In the genomic region with DNA sequence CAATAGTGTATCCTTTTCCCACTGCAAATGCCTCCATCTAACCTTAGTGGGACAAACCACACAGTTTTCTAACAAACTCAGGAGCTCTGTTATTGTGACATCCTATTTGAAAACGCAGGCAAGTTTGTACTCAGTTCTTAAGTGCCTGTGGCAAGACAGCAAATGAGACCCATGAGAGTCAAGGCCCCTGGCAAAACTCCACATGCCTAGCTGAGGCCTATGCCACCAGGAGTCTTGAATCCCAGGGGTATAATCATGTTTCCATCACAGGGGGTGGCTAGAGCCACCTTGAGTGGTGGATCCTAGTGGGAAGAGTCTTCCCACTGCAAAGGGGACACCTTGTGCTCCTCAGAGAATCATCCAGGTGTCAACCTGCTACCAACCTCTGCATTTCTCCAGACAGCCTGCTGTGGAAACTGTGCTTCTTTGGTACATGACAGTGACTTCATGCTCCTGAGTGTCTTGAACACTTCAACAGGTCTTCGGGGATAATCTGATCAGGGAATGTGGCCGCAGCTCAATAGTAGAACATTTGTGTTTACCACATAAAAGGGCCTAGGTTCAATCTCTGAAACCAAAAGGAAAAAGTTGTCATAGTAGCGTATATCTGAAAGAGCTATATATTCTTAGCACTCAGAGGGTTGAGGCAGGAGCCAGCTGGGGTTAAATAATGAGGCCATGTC, we compare ENCODE assay signal across 31 mouse cellular contexts. TPM values are rescaled to one million over a fixed set of nuclear protein-coding genes. Genes with fewer than 3 reads are reported as not detected.
A peak's percentile ranks its signal among the peaks of the same experiment; 100 is the strongest.
DNase-seq lines count a peak whose midpoint lies in the region; ATAC-seq lines count a peak whose summit lies in the region.
"Had no signal": no experiment of that assay in that cellular context is flagged by ENCODE, and none has a peak within 500 bp of the region (broad histone marks: within the 10 kb centered on the region; RNA-seq: fewer than 3 reads in every experiment).

No protein-coding gene starts in this region.

- no peaks in the 10 kb centered on the region for H3K4me1 ChIP-seq in midbrain, embryonic 11.5 days (ENCODE audit: control insufficient read depth, insufficient read depth, low read length)
- H3K4me1 ChIP-seq in midbrain, embryonic 13.5 days (replicated peaks), result no peaks in the 10 kb centered on the region; the same call in 1 of the 2 replicates

- H3K9ac ChIP-seq in midbrain, embryonic 11.5 days (ENCODE audit: low read length), result no peak overlapping the region
- no peak overlapping the region for H3K9ac ChIP-seq in midbrain, embryonic 13.5 days (replicated peaks)
- H3K9ac ChIP-seq: embryonic facial prominence, embryonic 15.5 days; forebrain, embryonic 12.5 days; forebrain, embryonic 15.5 days; heart, embryonic 12.5 days; heart, embryonic 15.5 days; hindbrain, embryonic 13.5 days had no signal

- WGBS in midbrain, embryonic 11.5 days, result 88% methylated on average over 4 of the region's 4 CpGs
- WGBS in midbrain, embryonic 13.5 days, result 89% methylated on average over 4 of the region's 4 CpGs

- no peaks in the 10 kb centered on the region for H3K27me3 ChIP-seq in midbrain, embryonic 11.5 days (ENCODE audit: control insufficient read depth, insufficient read depth, low read length)
- no peaks in the 10 kb centered on the region for H3K27me3 ChIP-seq in midbrain, embryonic 13.5 days
- H3K27me3 ChIP-seq: CH12.LX; embryonic facial prominence, embryonic 15.5 days; forebrain, embryonic 12.5 days; forebrain, embryonic 15.5 days; heart, embryonic 12.5 days; heart, embryonic 15.5 days; hindbrain, embryonic 13.5 days; Patski had no signal

- no peak overlapping the region for H3K4me3 ChIP-seq in midbrain, embryonic 11.5 days (ENCODE audit: low read depth, low read length)
- no peak overlapping the region for H3K4me3 ChIP-seq in midbrain, embryonic 13.5 days (replicated peaks)
- H3K4me3 ChIP-seq: embryonic facial prominence, embryonic 15.5 days; forebrain, embryonic 12.5 days; forebrain, embryonic 15.5 days; heart, embryonic 12.5 days; heart, embryonic 15.5 days; hindbrain, embryonic 10.5 days; hindbrain, embryonic 13.5 days had no signal

- no peak overlapping the region for H3K4me2 ChIP-seq in midbrain, embryonic 11.5 days
- H3K4me2 ChIP-seq in midbrain, embryonic 13.5 days (replicated peaks), result no peak overlapping the region
- H3K4me2 ChIP-seq: embryonic facial prominence, embryonic 15.5 days; forebrain, embryonic 12.5 days; forebrain, embryonic 15.5 days; heart, embryonic 12.5 days; heart, embryonic 15.5 days; hindbrain, embryonic 13.5 days had no signal

- H3K27ac ChIP-seq in midbrain, embryonic 11.5 days (ENCODE audit: low read depth, low read length), result no peak overlapping the region
- no peak overlapping the region for H3K27ac ChIP-seq in midbrain, embryonic 13.5 days
- H3K27ac ChIP-seq: embryonic facial prominence, embryonic 15.5 days; forebrain, embryonic 12.5 days; forebrain, embryonic 15.5 days; heart, embryonic 15.5 days; hindbrain, embryonic 10.5 days; hindbrain, embryonic 13.5 days had no signal

- no peaks in the 10 kb centered on the region for H3K36me3 ChIP-seq in midbrain, embryonic 11.5 days (ENCODE audit: control insufficient read depth, insufficient read depth, low read length)
- H3K36me3 ChIP-seq in midbrain, embryonic 13.5 days, result no peaks in the 10 kb centered on the region
- H3K36me3 ChIP-seq: embryonic facial prominence, embryonic 15.5 days; forebrain, embryonic 12.5 days; forebrain, embryonic 15.5 days; G1E; heart, embryonic 12.5 days; heart, embryonic 15.5 days; hindbrain, embryonic 10.5 days; hindbrain, embryonic 13.5 days had no signal

- no peaks in the 10 kb centered on the region for H3K9me3 ChIP-seq in midbrain, embryonic 11.5 days (ENCODE audit: control insufficient read depth, low read length)
- no peaks in the 10 kb centered on the region for H3K9me3 ChIP-seq in midbrain, embryonic 13.5 days
- H3K9me3 ChIP-seq: embryonic facial prominence, embryonic 15.5 days; forebrain, embryonic 12.5 days; forebrain, embryonic 15.5 days; heart, embryonic 15.5 days had no signal

- no peak for ATAC-seq in midbrain, embryonic 11.5 days (ENCODE audit: low FRiP score)
- ATAC-seq in midbrain, embryonic 13.5 days, result no peak
- ATAC-seq: forebrain, embryonic 15.5 days; hindbrain, embryonic 16.5 days; inflammation-experienced regulatory T-cells, adult 6 months; intestine, embryonic 16.5 days; Patski had no signal

- peak; percentile 54 for DNase-seq in adrenal gland, postnatal 10 days
- no peak for DNase-seq in adrenal gland, adult 2 months
- peak; percentile 17 for DNase-seq in midbrain, embryonic 11.5 days (ENCODE audit: low spot score, missing footprints)
- DNase-seq in naive thymus-derived CD4-positive, alpha-beta T cell, adult 2 months (ENCODE audit: low read depth), result peak; percentile 52
- DNase-seq in spleen, postnatal 14 days (ENCODE audit: low spot score in 2 of 2), result no peak
- DNase-seq: adrenal gland, adult 8-10 months; B cell, adult 2 months; cerebellum, adult 11-12 months; cerebellum, adult 8-10 months; cerebellum, postnatal 10 days; cerebellum, postnatal 36 days; embryo, embryonic 11 days; gastrocnemius, postnatal 25 days; heart, adult 18-20 months; heart, postnatal 10 days; heart, postnatal 36 days; kidney, adult 18-20 months had no signal

RNA-seq across cellular contexts. Expression of gene Gpcpd1, which starts 24.2 kb away (rescaled TPM):
- total RNA-seq in adrenal gland, postnatal 10 days (2021), result 10 to 100 TPM; 32.5 to 46.9 TPM
- total RNA-seq in adrenal gland, adult 2 months (2021), result 10 to 100 TPM; 18.6 to 41.7 TPM
- polyA plus RNA-seq in adrenal gland, adult 2 months (2012; rRNA removed), result 1.3 and 2.1 TPM in 2 replicates
- 41.7 and 50.4 TPM in 2 replicates for polyA plus RNA-seq in midbrain, embryonic 11.5 days (2014; fragmentation: Nextera tagmentation; extraction: Ambion mirVana)
- polyA plus RNA-seq in midbrain, embryonic 13.5 days (2015; fragmentation: Nextera tagmentation; extraction: Ambion mirVana), result 80.9 and 103 TPM in 2 replicates

Comparison
In these comparisons a context has a peak if more than half of its experiments do, and no peak if none do; other contexts are left out.
1. DNase-seq: peak in adrenal gland, postnatal 10 days (single experiment), midbrain, embryonic 11.5 days (single experiment) and naive thymus-derived CD4-positive, alpha-beta T cell, adult 2 months (single experiment); none in adrenal gland, adult 2 months (single experiment) and spleen, postnatal 14 days (0 of 2).
2. RNA of gene Gpcpd1, which starts 24.2 kb away (polyA plus RNA-seq): 80.9 to 103 TPM in midbrain, embryonic 13.5 days and 41.7 to 50.4 TPM in midbrain, embryonic 11.5 days; 1.3 to 2.1 TPM in adrenal gland, adult 2 months; every median in the first group is over 10 times any median in the second.